25 mouse cellular contexts compared by ENCODE assay signal in genomic region chr6:148539207-148539960, GRCm38 (mm10).
A peak's percentile ranks its signal among the peaks of the same experiment; 100 is the strongest.
DNase-seq lines count a peak whose midpoint lies in the region; ATAC-seq and TF ChIP-seq lines count a peak whose summit lies in the region.
"Had no signal": no experiment of that assay in that cellular context is flagged by ENCODE, and none has a peak within 500 bp of the region (broad histone marks: within the 10 kb centered on the region; RNA-seq: fewer than 3 reads in every experiment).

No protein-coding gene starts in this region.

- no peaks in the 10 kb centered on the region for H3K36me3 ChIP-seq in intestine, embryonic 15.5 days
- no peaks in the 10 kb centered on the region for H3K36me3 ChIP-seq in intestine, postnatal 0 days (ENCODE audit: control insufficient read depth, insufficient read depth)
- no peaks in the 10 kb centered on the region for H3K36me3 ChIP-seq in midbrain, embryonic 11.5 days (ENCODE audit: control insufficient read depth, insufficient read depth, low read length)
- no peaks in the 10 kb centered on the region for H3K36me3 ChIP-seq in midbrain, embryonic 15.5 days (replicated peaks)
- no peaks in the 10 kb centered on the region for H3K36me3 ChIP-seq in neural tube, embryonic 14.5 days (ENCODE audit: control insufficient read depth, insufficient read depth, low read length)
- H3K36me3 ChIP-seq: embryonic facial prominence, embryonic 12.5 days; limb, embryonic 12.5 days; liver, embryonic 15.5 days; midbrain, embryonic 13.5 days; stomach, embryonic 15.5 days had no signal

- DNase-seq in midbrain, embryonic 11.5 days (ENCODE audit: low spot score, missing footprints) = peak; percentile 83
- no peak for DNase-seq in ovary, adult 18-20 months (ENCODE audit: low spot score)
- DNase-seq: cerebellum, adult 18-20 months; cerebellum, postnatal 25 days; gastrocnemius, postnatal 14 days; heart, adult 2 months; heart, postnatal 10 days; kidney, adult 9 months; right cerebral cortex, postnatal 25 days; thymus, adult 18-20 months had no signal

- no peaks in the 10 kb centered on the region for H3K9me3 ChIP-seq in intestine, embryonic 15.5 days
- no peaks in the 10 kb centered on the region for H3K9me3 ChIP-seq in intestine, postnatal 0 days (ENCODE audit: control insufficient read depth)
- H3K9me3 ChIP-seq in midbrain, embryonic 11.5 days (ENCODE audit: control insufficient read depth, low read length) = no peaks in the 10 kb centered on the region
- no peaks in the 10 kb centered on the region for H3K9me3 ChIP-seq in midbrain, embryonic 15.5 days
- H3K9me3 ChIP-seq in neural tube, embryonic 14.5 days (ENCODE audit: control insufficient read depth, low read length) = no peaks in the 10 kb centered on the region
- H3K9me3 ChIP-seq: embryonic facial prominence, embryonic 12.5 days; forebrain, embryonic 13.5 days; limb, embryonic 12.5 days; liver, embryonic 15.5 days; midbrain, embryonic 13.5 days; stomach, embryonic 15.5 days had no signal

- ATAC-seq in intestine, embryonic 15.5 days = no peak
- ATAC-seq in intestine, postnatal 0 days = no peak
- no peak; the same call in 1 of the 2 replicates for ATAC-seq in midbrain, embryonic 11.5 days (ENCODE audit: low FRiP score)
- ATAC-seq in midbrain, embryonic 15.5 days (replicated peaks) = no peak
- peak; percentile 54; the same call in 1 of the 2 replicates for ATAC-seq in neural tube, embryonic 14.5 days (ENCODE audit: low read depth)
- no peak for ATAC-seq in frontal cortex, adult (ENCODE audit: low TSS enrichment)
- ATAC-seq: forebrain, embryonic 13.5 days; lung, postnatal 0 days; midbrain, embryonic 13.5 days had no signal

- no peak for TF ChIP-seq CTCF in intestine, postnatal 0 days (IDR thresholded peaks at IDR 0.05; ENCODE audit: low read depth)

- no peak overlapping the region for H3K4me3 ChIP-seq in intestine, embryonic 15.5 days (replicated peaks)
- no peak overlapping the region for H3K4me3 ChIP-seq in intestine, postnatal 0 days (ENCODE audit: low read depth, low read length)
- H3K4me3 ChIP-seq in midbrain, embryonic 11.5 days (ENCODE audit: low read depth, low read length) = no peak overlapping the region
- no peak overlapping the region for H3K4me3 ChIP-seq in midbrain, embryonic 15.5 days
- H3K4me3 ChIP-seq in neural tube, embryonic 14.5 days (ENCODE audit: low read depth, low read length) = no peak overlapping the region
- H3K4me3 ChIP-seq: embryonic facial prominence, embryonic 12.5 days; erythroblast, embryonic 14.5 days; forebrain, embryonic 13.5 days; heart, adult 2 months; limb, embryonic 12.5 days; liver, embryonic 15.5 days; midbrain, embryonic 13.5 days; myocyte; stomach, embryonic 15.5 days had no signal

- no peaks in the 10 kb centered on the region for H3K27me3 ChIP-seq in intestine, embryonic 15.5 days (replicated peaks)
- H3K27me3 ChIP-seq in intestine, postnatal 0 days (replicated peaks; ENCODE audit: control insufficient read depth, insufficient read depth, low read length) = no peaks in the 10 kb centered on the region
- H3K27me3 ChIP-seq in midbrain, embryonic 11.5 days (ENCODE audit: control insufficient read depth, insufficient read depth, low read length) = no peaks in the 10 kb centered on the region
- H3K27me3 ChIP-seq in midbrain, embryonic 15.5 days (replicated peaks) = no peaks in the 10 kb centered on the region
- H3K27me3 ChIP-seq in neural tube, embryonic 14.5 days (ENCODE audit: control insufficient read depth, insufficient read depth, low read length) = no peaks in the 10 kb centered on the region
- H3K27me3 ChIP-seq: embryonic facial prominence, embryonic 12.5 days; forebrain, embryonic 13.5 days; limb, embryonic 12.5 days; liver, embryonic 15.5 days; midbrain, embryonic 13.5 days; stomach, embryonic 15.5 days had no signal

- H3K4me1 ChIP-seq in intestine, embryonic 15.5 days (replicated peaks) = 0 out of 2 replicates have a peak, but pooled peaks cover 3% of the 10 kb centered on the region
- no peaks in the 10 kb centered on the region for H3K4me1 ChIP-seq in intestine, postnatal 0 days (replicated peaks; ENCODE audit: control insufficient read depth, insufficient read depth, low read length)
- H3K4me1 ChIP-seq in midbrain, embryonic 11.5 days (ENCODE audit: control insufficient read depth, insufficient read depth, low read length) = 0 out of 2 replicates have a peak, but pooled peaks cover 7% of the 10 kb centered on the region
- no peaks in the 10 kb centered on the region; the same call in 1 of the 2 replicates for H3K4me1 ChIP-seq in midbrain, embryonic 15.5 days
- H3K4me1 ChIP-seq in neural tube, embryonic 14.5 days (ENCODE audit: control insufficient read depth, insufficient read depth, low read length) = 0 out of 2 replicates have a peak, but pooled peaks cover 3% of the 10 kb centered on the region
- H3K4me1 ChIP-seq: limb, embryonic 12.5 days; liver, embryonic 15.5 days; stomach, embryonic 15.5 days had no signal

- no peak overlapping the region for H3K4me2 ChIP-seq in intestine, embryonic 15.5 days (replicated peaks)
- H3K4me2 ChIP-seq in intestine, postnatal 0 days (replicated peaks; ENCODE audit: low read depth) = no peak overlapping the region
- H3K4me2 ChIP-seq in midbrain, embryonic 11.5 days = no peak overlapping the region
- H3K4me2 ChIP-seq in midbrain, embryonic 15.5 days = no peak overlapping the region
- H3K4me2 ChIP-seq in neural tube, embryonic 14.5 days (ENCODE audit: low read depth, low read length) = no peak overlapping the region
- H3K4me2 ChIP-seq: embryonic facial prominence, embryonic 12.5 days; forebrain, embryonic 13.5 days; hindbrain, embryonic 14.5 days; limb, embryonic 12.5 days; liver, embryonic 15.5 days; midbrain, embryonic 13.5 days; stomach, embryonic 15.5 days had no signal

- 34% methylated on average over 4 of the region's 4 CpGs for WGBS in intestine, embryonic 15.5 days
- 49% methylated on average over 4 of the region's 4 CpGs for WGBS in intestine, postnatal 0 days
- WGBS in midbrain, embryonic 11.5 days = 38% methylated on average over 4 of the region's 4 CpGs
- 41% methylated on average over 4 of the region's 4 CpGs for WGBS in midbrain, embryonic 15.5 days
- WGBS in neural tube, embryonic 14.5 days = 27% methylated on average over 4 of the region's 4 CpGs

- H3K27ac ChIP-seq in intestine, embryonic 15.5 days = 0 out of 2 replicates have a peak overlapping the region, but pooled peaks have one; percentile 36
- no peak overlapping the region for H3K27ac ChIP-seq in intestine, postnatal 0 days (ENCODE audit: low read depth, low read length)
- H3K27ac ChIP-seq in midbrain, embryonic 11.5 days (ENCODE audit: low read depth, low read length) = no peak overlapping the region
- no peak overlapping the region for H3K27ac ChIP-seq in midbrain, embryonic 15.5 days
- no peak overlapping the region for H3K27ac ChIP-seq in neural tube, embryonic 14.5 days (ENCODE audit: low read depth, low read length)
- H3K27ac ChIP-seq: embryonic facial prominence, embryonic 12.5 days; forebrain, embryonic 13.5 days; heart, adult 2 months; hindbrain, embryonic 14.5 days; limb, embryonic 12.5 days; liver, embryonic 15.5 days; midbrain, embryonic 13.5 days; stomach, embryonic 15.5 days had no signal

- no peak overlapping the region for H3K9ac ChIP-seq in intestine, embryonic 15.5 days
- no peak overlapping the region for H3K9ac ChIP-seq in intestine, postnatal 0 days (ENCODE audit: low read depth, low read length)
- H3K9ac ChIP-seq in midbrain, embryonic 11.5 days (ENCODE audit: low read length) = no peak overlapping the region
- H3K9ac ChIP-seq in midbrain, embryonic 15.5 days = no peak overlapping the region
- H3K9ac ChIP-seq in neural tube, embryonic 14.5 days (replicated peaks; ENCODE audit: low read depth, low read length) = no peak overlapping the region
- H3K9ac ChIP-seq: embryonic facial prominence, embryonic 12.5 days; forebrain, embryonic 13.5 days; hindbrain, embryonic 14.5 days; limb, embryonic 12.5 days; liver, embryonic 15.5 days; midbrain, embryonic 13.5 days; stomach, embryonic 15.5 days had no signal
